Mouse (Mus musculus): Measurements from ENCODE around the gene Nos1ap. TPM values are rescaled to one million over a fixed set of nuclear protein-coding genes. Genes with fewer than 3 reads are reported as not detected.

The Nos1ap gene
- polyA plus RNA-seq, 1 experiment from 2014 or later: 13.0 TPM

- no peak for ATAC-seq (ENCODE audit: insufficient read depth, low FRiP score)
- no peak overlapping the region for H3K4me3 ChIP-seq (replicated peaks; ENCODE audit: low read length)
- no peaks in the 10 kb centered on the region for H3K27me3 ChIP-seq (ENCODE audit: control insufficient read depth, insufficient read depth, low read length)
- no peaks in the 10 kb centered on the region for H3K4me1 ChIP-seq (ENCODE audit: control insufficient read depth, insufficient read depth, low read length)
- no peak overlapping the region for H3K4me2 ChIP-seq (ENCODE audit: low read depth, low read length)
- H3K36me3 ChIP-seq (ENCODE audit: control insufficient read depth, insufficient read depth, low read length): no peaks in the 10 kb centered on the region
- WGBS: 79% methylated on average over 6 of the region's 6 CpGs
- H3K9ac ChIP-seq (ENCODE audit: low read length): no peak overlapping the region
- no peak overlapping the region for H3K27ac ChIP-seq (ENCODE audit: low read length)
- no peaks in the 10 kb centered on the region for H3K9me3 ChIP-seq (replicated peaks; ENCODE audit: control insufficient read depth, low read length)
Observed at GRCm38 (mm10) chr1:170311431-170311830, 278.2 kb downstream of the Nos1ap start.

DNA sequence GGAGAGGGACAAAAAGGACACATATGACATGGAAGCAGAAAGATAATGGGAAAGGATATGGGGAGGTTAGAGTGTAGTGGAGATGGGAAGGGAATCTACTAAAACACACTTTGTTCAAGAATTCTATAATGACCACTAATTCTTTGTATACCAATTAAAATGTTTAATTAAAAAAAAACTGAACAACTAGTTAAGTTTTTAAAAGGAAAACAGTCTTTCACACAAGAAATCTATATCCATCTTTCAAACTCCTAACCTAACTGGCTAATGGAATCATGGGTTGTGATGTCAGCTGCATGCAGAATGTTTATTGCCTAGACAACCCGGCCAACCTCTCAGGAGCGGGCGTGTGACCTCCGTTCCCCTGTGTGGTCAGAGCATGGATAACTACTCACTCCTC, 281.2 kb downstream of the Nos1ap start, which contains the start of gene Spata46:
Gene Spata46, plus strand, starts transcription at position 301 of the 400 bp plus-strand sequence.
- Histone ChIP-seq H3K4me2 (ENCODE audit: low read depth, low read length) (no peak within 1 kb of the TSS), H3K27me3 (ENCODE audit: control insufficient read depth, insufficient read depth, low read length) (no peaks in the 10 kb centered on the region), H3K9ac (ENCODE audit: low read length) (no peak within 1 kb of the TSS), H3K4me1 (ENCODE audit: control insufficient read depth, insufficient read depth, low read length) (no peaks in the 10 kb centered on the region), H3K4me3 (replicated peaks; ENCODE audit: low read length) (no peak within 1 kb of the TSS), H3K36me3 (ENCODE audit: control insufficient read depth, insufficient read depth, low read length) (no peaks in the 10 kb centered on the region), H3K9me3 (replicated peaks; ENCODE audit: control insufficient read depth, low read length) (no peaks in the 10 kb centered on the region), H3K27ac (ENCODE audit: low read length) (no peak within 1 kb of the TSS)
- ATAC-seq (ENCODE audit: insufficient read depth, low FRiP score): no peak
- 81% methylated on average over 4 of the region's 4 CpGs for WGBS

DNA sequence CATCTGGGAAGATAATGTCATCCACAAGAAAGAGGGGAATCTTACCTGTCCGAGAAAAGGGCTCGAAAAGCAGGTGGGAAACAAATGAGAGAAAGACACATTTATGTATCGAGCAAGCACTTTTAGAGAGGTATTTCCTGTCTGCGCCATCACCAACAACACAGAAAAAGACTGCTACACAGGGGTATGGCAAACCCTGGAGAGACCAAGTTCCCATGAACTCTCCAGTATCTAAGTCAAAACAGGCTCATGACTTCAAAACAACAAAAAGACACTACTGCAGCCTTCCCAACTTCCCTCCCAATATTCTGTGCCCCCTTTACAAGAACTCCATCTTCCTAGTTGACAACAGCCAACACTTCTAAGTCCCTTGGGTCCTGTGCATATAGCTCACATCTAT, 283.4 kb downstream of the Nos1ap start, which contains the start of gene Gm7694:
Gene Gm7694, minus strand, starts transcription at position 101 of the 400 bp plus-strand sequence.
- no peaks in the 10 kb centered on the region for H3K27me3 ChIP-seq (ENCODE audit: control insufficient read depth, insufficient read depth, low read length)
- no peak for ATAC-seq (ENCODE audit: insufficient read depth, low FRiP score)
- no peaks in the 10 kb centered on the region for H3K4me1 ChIP-seq (ENCODE audit: control insufficient read depth, insufficient read depth, low read length)
- no peak within 1 kb of the TSS for H3K9ac ChIP-seq (ENCODE audit: low read length)
- WGBS: 97% methylated on average over 4 of the region's 4 CpGs
- H3K27ac ChIP-seq (ENCODE audit: low read length): no peak within 1 kb of the TSS
- no peak within 1 kb of the TSS for H3K4me2 ChIP-seq (ENCODE audit: low read depth, low read length)
- no peaks in the 10 kb centered on the region for H3K9me3 ChIP-seq (replicated peaks; ENCODE audit: control insufficient read depth, low read length)
- no peak within 1 kb of the TSS for H3K4me3 ChIP-seq (replicated peaks; ENCODE audit: low read length)
- H3K36me3 ChIP-seq (ENCODE audit: control insufficient read depth, insufficient read depth, low read length): no peaks in the 10 kb centered on the region

DNA sequence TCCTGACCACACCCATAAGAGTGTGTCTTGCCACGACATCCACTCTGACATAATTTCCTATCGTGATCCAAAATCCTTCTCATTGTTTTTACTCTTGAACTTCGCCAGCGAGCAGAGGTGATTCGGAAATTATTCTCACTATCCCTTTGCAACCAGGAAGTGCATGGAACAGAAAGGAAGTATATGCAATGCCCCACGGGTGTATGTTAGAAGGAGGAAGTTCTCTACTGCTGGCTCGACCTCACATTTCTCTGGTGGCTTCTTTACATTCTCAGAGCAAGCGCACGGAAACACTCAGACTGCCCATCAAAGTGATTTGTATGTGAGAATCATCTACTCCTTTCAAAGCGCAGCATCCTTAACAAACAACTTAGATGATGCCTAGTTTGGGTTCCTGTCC, 284.7 kb downstream of the Nos1ap start:
- WGBS: 83% methylated on average over 10 of the region's 10 CpGs
- H3K4me2 ChIP-seq (ENCODE audit: low read depth, low read length): no peak overlapping the region
- no peak overlapping the region for H3K9ac ChIP-seq (ENCODE audit: low read length)
- no peak for ATAC-seq (ENCODE audit: insufficient read depth, low FRiP score)
- no peak overlapping the region for H3K4me3 ChIP-seq (replicated peaks; ENCODE audit: low read length)
- H3K4me1 ChIP-seq (ENCODE audit: control insufficient read depth, insufficient read depth, low read length): no peaks in the 10 kb centered on the region
- no peaks in the 10 kb centered on the region for H3K9me3 ChIP-seq (replicated peaks; ENCODE audit: control insufficient read depth, low read length)
- H3K36me3 ChIP-seq (ENCODE audit: control insufficient read depth, insufficient read depth, low read length): no peaks in the 10 kb centered on the region
- no peaks in the 10 kb centered on the region for H3K27me3 ChIP-seq (ENCODE audit: control insufficient read depth, insufficient read depth, low read length)
- no peak overlapping the region for H3K27ac ChIP-seq (ENCODE audit: low read length)

- Histone ChIP-seq H3K9ac (ENCODE audit: low read length) (no peak overlapping the region), H3K27me3 (ENCODE audit: control insufficient read depth, insufficient read depth, low read length) (no peaks in the 10 kb centered on the region), H3K4me2 (ENCODE audit: low read depth, low read length) (no peak overlapping the region), H3K4me3 (replicated peaks; ENCODE audit: low read length) (no peak overlapping the region), H3K4me1 (ENCODE audit: control insufficient read depth, insufficient read depth, low read length) (no peaks in the 10 kb centered on the region), H3K36me3 (ENCODE audit: control insufficient read depth, insufficient read depth, low read length) (no peaks in the 10 kb centered on the region), H3K9me3 (replicated peaks; ENCODE audit: control insufficient read depth, low read length) (no peaks in the 10 kb centered on the region), H3K27ac (ENCODE audit: low read length) (no peak overlapping the region)
- ATAC-seq (ENCODE audit: insufficient read depth, low FRiP score): no peak
- WGBS: 77% methylated on average over 6 of the region's 6 CpGs
Observed at GRCm38 (mm10) chr1:170303103-170303502, 286.6 kb downstream of the Nos1ap start.

GRCm38 (mm10) chr1:170302456-170302855, 287.2 kb downstream of the Nos1ap start:
- ATAC-seq (ENCODE audit: insufficient read depth, low FRiP score): no peak
- no peaks in the 10 kb centered on the region for H3K36me3 ChIP-seq (ENCODE audit: control insufficient read depth, insufficient read depth, low read length)
- H3K4me3 ChIP-seq (replicated peaks; ENCODE audit: low read length): no peak overlapping the region

GRCm38 (mm10) chr1:170301686-170302085, 288.0 kb downstream of the Nos1ap start:
- Histone ChIP-seq H3K4me3 (replicated peaks; ENCODE audit: low read length) (no peak overlapping the region), H3K4me1 (ENCODE audit: control insufficient read depth, insufficient read depth, low read length) (no peaks in the 10 kb centered on the region), H3K4me2 (ENCODE audit: low read depth, low read length) (no peak overlapping the region), H3K36me3 (ENCODE audit: control insufficient read depth, insufficient read depth, low read length) (no peaks in the 10 kb centered on the region), H3K9ac (ENCODE audit: low read length) (no peak overlapping the region), H3K27ac (ENCODE audit: low read length) (no peak overlapping the region), H3K27me3 (ENCODE audit: control insufficient read depth, insufficient read depth, low read length) (no peaks in the 10 kb centered on the region), H3K9me3 (replicated peaks; ENCODE audit: control insufficient read depth, low read length) (no peaks in the 10 kb centered on the region)
- 95% methylated on average over 9 of the region's 9 CpGs for whole genome bisulfite sequencing
- no peak for ATAC-seq (ENCODE audit: insufficient read depth, low FRiP score)

More at GRCm38 (mm10) chr1:170302456-170302855, 287.2 kb downstream of the Nos1ap start:
- Histone ChIP-seq H3K4me2 (ENCODE audit: low read depth, low read length) (no peak overlapping the region), H3K9ac (ENCODE audit: low read length) (no peak overlapping the region), H3K27ac (ENCODE audit: low read length) (no peak overlapping the region), H3K27me3 (ENCODE audit: control insufficient read depth, insufficient read depth, low read length) (no peaks in the 10 kb centered on the region), H3K4me1 (ENCODE audit: control insufficient read depth, insufficient read depth, low read length) (no peaks in the 10 kb centered on the region), H3K9me3 (replicated peaks; ENCODE audit: control insufficient read depth, low read length) (no peaks in the 10 kb centered on the region)
- WGBS: 80% methylated on average over 6 of the region's 6 CpGs

DNA sequence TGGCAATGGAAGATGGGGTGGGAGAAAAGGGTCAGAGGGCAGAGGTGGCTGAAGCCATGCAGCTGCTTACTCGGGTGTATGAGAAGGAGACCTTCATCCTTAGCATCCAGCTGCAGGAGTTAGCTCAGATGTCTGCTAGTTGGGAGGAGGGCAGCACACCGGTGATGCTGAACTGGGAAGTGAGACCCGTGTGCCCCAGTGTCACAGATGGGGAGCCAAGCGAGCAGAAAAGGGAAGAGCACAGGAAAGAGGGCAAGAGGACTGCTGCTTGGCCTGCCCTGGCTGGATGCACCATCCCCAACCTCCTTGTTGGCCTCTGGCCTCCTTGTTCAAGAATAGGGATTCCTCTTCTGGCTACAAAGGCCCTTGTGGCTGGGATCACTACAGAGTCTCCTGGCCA, 290.2 kb downstream of the Nos1ap start:
- Histone ChIP-seq H3K27me3 (ENCODE audit: control insufficient read depth, insufficient read depth, low read length) (no peaks in the 10 kb centered on the region), H3K27ac (ENCODE audit: low read length) (no peak overlapping the region), H3K36me3 (ENCODE audit: control insufficient read depth, insufficient read depth, low read length) (no peaks in the 10 kb centered on the region), H3K9me3 (replicated peaks; ENCODE audit: control insufficient read depth, low read length) (no peaks in the 10 kb centered on the region), H3K9ac (ENCODE audit: low read length) (no peak overlapping the region), H3K4me3 (replicated peaks; ENCODE audit: low read length) (no peak overlapping the region), H3K4me2 (ENCODE audit: low read depth, low read length) (no peak overlapping the region), H3K4me1 (ENCODE audit: control insufficient read depth, insufficient read depth, low read length) (no peaks in the 10 kb centered on the region)
- 78% methylated on average over 4 of the region's 4 CpGs for WGBS
- ATAC-seq (ENCODE audit: insufficient read depth, low FRiP score): no peak

DNA sequence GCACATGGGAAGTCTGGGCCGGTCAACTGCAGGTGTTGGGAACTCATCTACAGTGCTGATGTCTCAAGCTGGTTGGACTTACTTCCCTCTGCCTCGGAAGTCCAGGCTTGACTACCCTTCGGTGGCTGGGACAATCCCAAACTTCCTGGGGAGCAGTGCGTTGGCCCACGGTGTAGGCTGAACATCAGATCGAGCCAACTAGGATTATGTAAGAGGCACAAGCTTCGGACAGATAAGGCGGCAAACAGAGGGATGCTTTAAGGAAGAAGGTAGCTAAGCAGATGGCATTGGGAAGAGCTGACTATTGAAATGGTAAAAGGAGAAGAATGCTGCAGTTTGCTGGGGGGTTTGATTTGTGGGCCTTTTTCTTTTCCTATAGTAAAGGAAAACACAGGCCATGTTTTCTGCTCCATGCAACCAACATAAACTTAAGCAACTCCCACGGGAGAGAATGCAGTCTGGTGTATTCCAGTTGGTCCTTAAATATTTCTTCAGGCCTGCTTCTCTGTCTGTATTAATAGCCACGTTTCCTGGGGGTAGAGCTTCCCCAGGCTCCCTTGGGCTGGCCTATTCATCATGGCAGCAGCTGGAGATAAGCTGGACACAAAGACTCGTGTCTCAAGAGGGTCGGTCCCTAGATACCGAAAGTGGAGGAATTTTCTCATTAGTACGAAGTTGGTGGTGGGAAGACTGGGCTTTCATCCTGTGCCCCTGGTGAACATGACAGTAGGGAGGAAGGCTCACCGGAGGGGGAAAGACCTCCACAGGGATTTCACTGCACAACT, 294.7 kb downstream of the Nos1ap start:
- H3K27me3 ChIP-seq (ENCODE audit: control insufficient read depth, insufficient read depth, low read length): no peaks in the 10 kb centered on the region
- no peak overlapping the region for H3K9ac ChIP-seq (ENCODE audit: low read length)
- no peaks in the 10 kb centered on the region for H3K36me3 ChIP-seq (ENCODE audit: control insufficient read depth, insufficient read depth, low read length)
- no peaks in the 10 kb centered on the region for H3K4me1 ChIP-seq (ENCODE audit: control insufficient read depth, insufficient read depth, low read length)
- whole genome bisulfite sequencing: 70% methylated on average over 15 of the region's 15 CpGs
- no peak for ATAC-seq (ENCODE audit: insufficient read depth, low FRiP score)
- H3K9me3 ChIP-seq (replicated peaks; ENCODE audit: control insufficient read depth, low read length): no peaks in the 10 kb centered on the region
- no peak overlapping the region for H3K4me2 ChIP-seq (ENCODE audit: low read depth, low read length)
- H3K27ac ChIP-seq (ENCODE audit: low read length): no peak overlapping the region
- no peak overlapping the region for H3K4me3 ChIP-seq (replicated peaks; ENCODE audit: low read length)

Measured in stomach, embryonic 16.5 days (tissue).